Mouse (Mus musculus): ENCODE results near the gene Gchfr. TPM values are rescaled to one million over a fixed set of nuclear protein-coding genes. Genes with fewer than 3 reads are reported as not detected.
A peak's percentile ranks its signal among the peaks of the same experiment; 100 is the strongest.

Gchfr gene
- polyA plus RNA-seq, 1 experiment from 2014 or later = 21.1 TPM

GRCm38 (mm10) chr2:119157836-119158235 is 9.7 kb upstream of the Gchfr start:
- H3K4me2 ChIP-seq (replicated peaks) = no peak overlapping the region
- H3K9me3 ChIP-seq = no peaks in the 10 kb centered on the region
- H3K27me3 ChIP-seq (replicated peaks) = no peaks in the 10 kb centered on the region

GRCm38 (mm10) chr2:119161247-119161646 is 6.3 kb upstream of the Gchfr start:
- no peaks in the 10 kb centered on the region for H3K36me3 ChIP-seq
- WGBS = 43% methylated on average over 2 of the region's 2 CpGs
- no peaks in the 10 kb centered on the region for H3K9me3 ChIP-seq
- H3K4me2 ChIP-seq (replicated peaks) = no peak overlapping the region
- H3K9ac ChIP-seq = no peak overlapping the region
- 0 out of 2 replicates have a peak, but pooled peaks cover 5% of the 10 kb centered on the region for H3K27me3 ChIP-seq (replicated peaks)
- H3K27ac ChIP-seq = no peak overlapping the region
- no peaks in the 10 kb centered on the region for H3K4me1 ChIP-seq (replicated peaks)
- ATAC-seq = no peak
- H3K4me3 ChIP-seq (replicated peaks) = no peak overlapping the region

More at GRCm38 (mm10) chr2:119157836-119158235, 9.7 kb upstream of the Gchfr start:
- H3K4me1 ChIP-seq (replicated peaks) = peaks cover 9% of the 10 kb centered on the region
- H3K4me3 ChIP-seq (replicated peaks) = no peak overlapping the region
- no peak overlapping the region for H3K9ac ChIP-seq
- no peak for ATAC-seq
- no peak overlapping the region for H3K27ac ChIP-seq
- H3K36me3 ChIP-seq = 0 out of 2 replicates have a peak, but pooled peaks cover 6% of the 10 kb centered on the region

- Histone ChIP-seq H3K9me3 (no peaks in the 10 kb centered on the region), H3K36me3 (no peaks in the 10 kb centered on the region), H3K4me2 (replicated peaks) (no peak overlapping the region), H3K4me3 (replicated peaks) (no peak overlapping the region), H3K27me3 (replicated peaks) (peaks cover 9% of the 10 kb centered on the region; the same call in 1 of the 2 replicates), H3K9ac (no peak overlapping the region), H3K4me1 (replicated peaks) (peaks cover 10% of the 10 kb centered on the region), H3K27ac (no peak overlapping the region)
- WGBS = 50% methylated on average over 3 of the region's 3 CpGs
- ATAC-seq = no peak
Observed at GRCm38 (mm10) chr2:119163135-119163534, 4.4 kb upstream of the Gchfr start.

- Histone ChIP-seq H3K27ac (no peak overlapping the region), H3K4me3 (replicated peaks) (no peak overlapping the region), H3K27me3 (replicated peaks) (peaks cover 9% of the 10 kb centered on the region; the same call in 1 of the 2 replicates), H3K4me1 (replicated peaks) (peaks cover 11% of the 10 kb centered on the region), H3K36me3 (no peaks in the 10 kb centered on the region), H3K9me3 (no peaks in the 10 kb centered on the region), H3K9ac (no peak overlapping the region; the same call in 1 of the 2 replicates), H3K4me2 (replicated peaks) (no peak overlapping the region)
- WGBS = 85% methylated on average over 4 of the region's 4 CpGs
- ATAC-seq = no peak
Observed at GRCm38 (mm10) chr2:119163999-119164398, 3.6 kb upstream of the Gchfr start.

- peaks cover 9% of the 10 kb centered on the region; the same call in 1 of the 2 replicates for H3K27me3 ChIP-seq (replicated peaks)
- no peak for ATAC-seq
- no peak overlapping the region for H3K9ac ChIP-seq
- H3K4me2 ChIP-seq (replicated peaks) = no peak overlapping the region
- no peak overlapping the region for H3K27ac ChIP-seq
- no peaks in the 10 kb centered on the region for H3K36me3 ChIP-seq
- no peak overlapping the region for H3K4me3 ChIP-seq (replicated peaks)
- H3K9me3 ChIP-seq = no peaks in the 10 kb centered on the region
- H3K4me1 ChIP-seq (replicated peaks) = peaks cover 11% of the 10 kb centered on the region
Observed at GRCm38 (mm10) chr2:119165401-119165800, 2.2 kb upstream of the Gchfr start.

- H3K36me3 ChIP-seq = no peaks in the 10 kb centered on the region
- H3K4me3 ChIP-seq (replicated peaks) = peak overlapping the region; percentile 50
- H3K27ac ChIP-seq = peak overlapping the region; percentile 82
- WGBS = 3% methylated on average over 26 of the region's 26 CpGs
- no peaks in the 10 kb centered on the region for H3K9me3 ChIP-seq
- H3K27me3 ChIP-seq (replicated peaks) = peaks cover 9% of the 10 kb centered on the region; the same call in 1 of the 2 replicates
- ATAC-seq = peak; percentile 19
- peak overlapping the region; percentile 99 for H3K4me2 ChIP-seq (replicated peaks)
- H3K4me1 ChIP-seq (replicated peaks) = peaks cover 17% of the 10 kb centered on the region
- H3K9ac ChIP-seq = peak overlapping the region; percentile 48
Observed at GRCm38 (mm10) chr2:119167866-119168256, 288 bp downstream of the Gchfr start.

- no peak overlapping the region for H3K27ac ChIP-seq
- H3K4me1 ChIP-seq (replicated peaks) = peaks cover 32% of the 10 kb centered on the region
- H3K9ac ChIP-seq = no peak overlapping the region
- no peak for ATAC-seq
- H3K9me3 ChIP-seq = no peaks in the 10 kb centered on the region
- H3K4me2 ChIP-seq (replicated peaks) = no peak overlapping the region
- no peak overlapping the region for H3K4me3 ChIP-seq (replicated peaks)
- H3K36me3 ChIP-seq = no peaks in the 10 kb centered on the region
- 88% methylated on average over 2 of the region's 2 CpGs for WGBS
- peaks cover 9% of the 10 kb centered on the region; the same call in 1 of the 2 replicates for H3K27me3 ChIP-seq (replicated peaks)
Observed at GRCm38 (mm10) chr2:119170282-119170681, 2.7 kb downstream of the Gchfr start.

GRCm38 (mm10) chr2:119171574-119171973 is 4.0 kb downstream of the Gchfr start:
- WGBS = 61% methylated on average over 8 of the region's 8 CpGs
- Histone ChIP-seq H3K27ac (no peak overlapping the region), H3K4me1 (replicated peaks) (peaks cover 32% of the 10 kb centered on the region), H3K4me3 (replicated peaks) (no peak overlapping the region), H3K27me3 (replicated peaks) (peaks cover 4% of the 10 kb centered on the region; the same call in 1 of the 2 replicates), H3K4me2 (replicated peaks) (no peak overlapping the region), H3K36me3 (no peaks in the 10 kb centered on the region), H3K9me3 (no peaks in the 10 kb centered on the region), H3K9ac (no peak overlapping the region)
- ATAC-seq = no peak

- Histone ChIP-seq H3K4me2 (replicated peaks) (peak overlapping the region; percentile 42; the same call in 1 of the 2 replicates), H3K27ac (0 out of 2 replicates have a peak overlapping the region, but pooled peaks have one; percentile 3), H3K4me3 (replicated peaks) (no peak overlapping the region), H3K9me3 (no peaks in the 10 kb centered on the region), H3K36me3 (no peaks in the 10 kb centered on the region), H3K27me3 (replicated peaks) (peaks cover 4% of the 10 kb centered on the region; the same call in 1 of the 2 replicates), H3K9ac (no peak overlapping the region), H3K4me1 (replicated peaks) (peaks cover 27% of the 10 kb centered on the region)
- 80% methylated on average over 7 of the region's 7 CpGs for WGBS
- ATAC-seq = no peak
Observed at GRCm38 (mm10) chr2:119172446-119172845, 4.9 kb downstream of the Gchfr start.

- H3K4me2 ChIP-seq (replicated peaks) = peak overlapping the region; percentile 42
- no peak overlapping the region for H3K9ac ChIP-seq
- H3K4me1 ChIP-seq (replicated peaks) = peaks cover 24% of the 10 kb centered on the region
- no peaks in the 10 kb centered on the region for H3K36me3 ChIP-seq
- WGBS = 11% methylated on average over 13 of the region's 13 CpGs
- H3K27me3 ChIP-seq (replicated peaks) = no peaks in the 10 kb centered on the region; the same call in 1 of the 2 replicates
- peak overlapping the region; percentile 5 for H3K27ac ChIP-seq
- no peaks in the 10 kb centered on the region for H3K9me3 ChIP-seq
- ATAC-seq = peak; percentile 81
- no peak overlapping the region for H3K4me3 ChIP-seq (replicated peaks)
Observed at GRCm38 (mm10) chr2:119172862-119173576, 5.4 kb downstream of the Gchfr start.

GRCm38 (mm10) chr2:119173991-119174651 is 6.5 kb downstream of the Gchfr start, which contains the start of gene Gm14137:
Gene Gm14137 (plus strand): TSS chr2:119174509.
- no peak for ATAC-seq
- H3K9ac ChIP-seq = no peak within 1 kb of the TSS
- 59% methylated on average over 8 of the region's 8 CpGs for WGBS
- peak within 1 kb of the TSS; percentile 5; the same call in 1 of the 2 replicates for H3K27ac ChIP-seq
- H3K36me3 ChIP-seq = no peaks in the 10 kb centered on the region
- H3K9me3 ChIP-seq = no peaks in the 10 kb centered on the region
- H3K4me3 ChIP-seq (replicated peaks) = no peak within 1 kb of the TSS
- H3K4me1 ChIP-seq (replicated peaks) = peaks cover 21% of the 10 kb centered on the region
- no peaks in the 10 kb centered on the region for H3K27me3 ChIP-seq (replicated peaks)
- peak within 1 kb of the TSS; percentile 42; the same call in 1 of the 2 replicates for H3K4me2 ChIP-seq (replicated peaks)

- Histone ChIP-seq H3K9me3 (no peaks in the 10 kb centered on the region), H3K27me3 (replicated peaks) (no peaks in the 10 kb centered on the region), H3K27ac (no peak overlapping the region)
Observed at GRCm38 (mm10) chr2:119174866-119175265, 7.3 kb downstream of the Gchfr start.

More at GRCm38 (mm10) chr2:119174866-119175265, 7.3 kb downstream of the Gchfr start:
- no peak for ATAC-seq
- WGBS = 67% methylated on average over 14 of the region's 14 CpGs
- Histone ChIP-seq H3K4me3 (replicated peaks) (no peak overlapping the region), H3K9ac (no peak overlapping the region), H3K4me1 (replicated peaks) (peaks cover 21% of the 10 kb centered on the region), H3K4me2 (replicated peaks) (no peak overlapping the region), H3K36me3 (no peaks in the 10 kb centered on the region)
